Mouse (Mus musculus) hindbrain, postnatal 0 days (tissue): ENCODE data around the gene Olfr1366. TPM values are rescaled to one million over a fixed set of nuclear protein-coding genes. Genes with fewer than 3 reads are reported as not detected.

ENCODE experiments used
- ATAC-seq: fragments of 200-750 bp; cut with Nextera tagmentation; 2 replicates; pipeline ENCODE4 v1.8.0; 2017; ENCODE audit warnings: mild to moderate bottlenecking, moderate TSS enrichment, moderate library complexity
- DNase-seq: peaks from one replicate; pipeline ENCODE4 v3.0.0-alpha.2; 2015; ENCODE audit warnings: low spot score
- H3K27ac ChIP-seq: fragments of 300-500 bp; sonication (generic); 2 replicates; pipeline ENCODE4 v1.5.1; 2014; ENCODE audit warnings: mild to moderate bottlenecking
- H3K27me3 ChIP-seq: fragments of 300-500 bp; sonication (generic); 2 replicates; pipeline ENCODE4 v1.6.1; 2014; ENCODE audit warnings: low read length, mixed read lengths; ENCODE audit not compliant: insufficient read depth
- H3K36me3 ChIP-seq: fragments of 300-500 bp; sonication (generic); 2 replicates; pipeline ENCODE4 v1.6.1; 2014; ENCODE audit warnings: low read length, mixed read lengths; ENCODE audit not compliant: insufficient read depth
- H3K4me1 ChIP-seq: fragments of 300-500 bp; sonication (generic); 2 replicates; pipeline ENCODE4 v1.6.1; 2014; ENCODE audit warnings: antibody characterized with exemption, low read length, mixed read lengths; ENCODE audit not compliant: insufficient read depth
- H3K4me2 ChIP-seq: fragments of 300-500 bp; sonication (generic); 2 replicates; pipeline ENCODE4 v1.6.1; 2014; ENCODE audit warnings: low read depth, mild to moderate bottlenecking, low read length, moderate library complexity, mixed read lengths
- H3K4me3 ChIP-seq: fragments of 300-500 bp; sonication (generic); 2 replicates; pipeline ENCODE4 v1.5.1; 2014; ENCODE audit warnings: low read length
- H3K9ac ChIP-seq: fragments of 300-500 bp; sonication (generic); replicated peaks from 2 replicates; pipeline ENCODE4 v1.6.1; 2014; ENCODE audit warnings: mild to moderate bottlenecking, low read length, moderate library complexity, mixed read lengths
- H3K9me3 ChIP-seq: fragments of 300-500 bp; sonication (generic); 2 replicates; pipeline ENCODE4 v1.6.1; 2016; ENCODE audit warnings: low read length, mixed read lengths
- CTCF ChIP-seq: IDR thresholded peaks from 2 replicates; pipeline ENCODE4 v1.5.1; 2016; ENCODE audit warnings: antibody characterized with exemption, control low read depth, low read depth
- WGBS: fragments of 180-500 bp; shearing (Covaris S2); extraction: QIAGEN DNeasy Blood & Tissue Kit; methylation state at CpG from one replicate; pipeline ENCODE4 v1.1.7; 2014; 5-methylcytosine and 5-hydroxymethylcytosine counted together
- polyA plus RNA-seq: library from polyadenylated mRNA; unstranded; fragments of >200 nt; fragmentation: Nextera tagmentation; extraction: Ambion mirVana; gene quantifications from 2 replicates; pipeline ENCODE4 v1.2.1, GENCODE M21; 2015
- total RNA-seq: library from RNA; depleted of rRNA; stranded (reverse); fragments of >200 nt; gene quantifications from 2 replicates; pipeline ENCODE4 v1.2.3, GENCODE M21; 2014; rRNA removed

Olfr1366 gene
- total RNA-seq (not detected in 2 replicates), polyA plus RNA-seq (0.19 and 0.23 TPM in 2 replicates)

DNA sequence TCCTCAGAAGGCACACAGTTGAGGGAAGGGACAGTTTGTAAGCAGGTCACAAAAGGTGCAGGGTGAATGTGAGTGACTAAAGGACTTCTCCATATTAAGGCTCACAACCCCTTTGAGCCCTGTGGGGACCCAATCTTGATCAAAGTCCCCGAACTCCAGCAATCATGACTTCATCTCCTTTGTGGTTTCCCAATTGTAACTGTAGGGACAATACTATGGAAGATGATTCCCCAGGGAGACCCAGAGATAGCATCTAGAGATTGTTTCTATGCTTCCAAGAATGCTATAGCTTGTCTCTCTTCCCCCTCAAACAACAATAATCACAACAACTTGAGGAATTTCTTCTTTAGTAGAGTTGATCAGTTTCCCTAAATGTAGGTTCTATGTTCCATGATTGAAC is at the start of gene Olfr1366:
Gene Olfr1366, minus strand, starts transcription at position 101 of the 400 bp plus-strand sequence.
- DNase-seq (no peak), ATAC-seq (no peak)
- WGBS: 69% methylated on average over 1 of the region's 1 CpGs

GRCm38 (mm10) chr13:21591618-21592017 is 49.0 kb upstream of the Olfr1366 start:
- Histone ChIP-seq H3K27me3 (no peaks in the 10 kb centered on the region), H3K9ac (no peak overlapping the region), H3K4me2 (no peak overlapping the region), H3K27ac (no peak overlapping the region), H3K36me3 (no peaks in the 10 kb centered on the region), H3K9me3 (no peaks in the 10 kb centered on the region), H3K4me1 (no peaks in the 10 kb centered on the region), H3K4me3 (no peak overlapping the region)
- DNase-seq (no peak), ATAC-seq (no peak)
- 70% methylated on average over 2 of the region's 2 CpGs for WGBS
- TF ChIP-seq CTCF: no peak

More for the DNA sequence above, at the start of gene Olfr1366:
- no peak within 1 kb of the TSS for H3K9ac ChIP-seq
- H3K4me3 ChIP-seq: no peak within 1 kb of the TSS
- H3K27me3 ChIP-seq: no peaks in the 10 kb centered on the region; the same call in 1 of the 2 replicates
- no peaks in the 10 kb centered on the region for H3K9me3 ChIP-seq
- no peaks in the 10 kb centered on the region for H3K36me3 ChIP-seq
- no peaks in the 10 kb centered on the region for H3K4me1 ChIP-seq
- no peak within 1 kb of the TSS for H3K4me2 ChIP-seq
- H3K27ac ChIP-seq: no peak within 1 kb of the TSS
- no peak for TF ChIP-seq CTCF

- Histone ChIP-seq H3K27me3 (no peaks in the 10 kb centered on the region), H3K9ac (no peak within 1 kb of the TSS), H3K4me2 (no peak within 1 kb of the TSS), H3K9me3 (no peaks in the 10 kb centered on the region), H3K36me3 (no peaks in the 10 kb centered on the region), H3K27ac (no peak within 1 kb of the TSS), H3K4me1 (no peaks in the 10 kb centered on the region), H3K4me3 (no peak within 1 kb of the TSS)
- TF ChIP-seq CTCF: no peak
- no peak for DNase-seq
- 90% methylated on average over 2 of the region's 2 CpGs for WGBS
- ATAC-seq: no peak
Measured at GRCm38 (mm10) chr13:21581659-21582058, 39.1 kb upstream of the Olfr1366 start, which contains the start of gene Olfr1364. Gene Olfr1364 (minus strand): TSS chr13:21581759.

- no peak within 1 kb of the TSS for H3K4me2 ChIP-seq
- no peaks in the 10 kb centered on the region for H3K9me3 ChIP-seq
- H3K4me3 ChIP-seq: no peak within 1 kb of the TSS
- H3K27ac ChIP-seq: no peak within 1 kb of the TSS
- no peak for TF ChIP-seq CTCF
- no peak for ATAC-seq
- no peaks in the 10 kb centered on the region for H3K27me3 ChIP-seq
- H3K36me3 ChIP-seq: no peaks in the 10 kb centered on the region
- no peaks in the 10 kb centered on the region for H3K4me1 ChIP-seq
- DNase-seq: no peak
- no peak within 1 kb of the TSS for H3K9ac ChIP-seq
- 60% methylated on average over 1 of the region's 1 CpGs for WGBS
Measured at GRCm38 (mm10) chr13:21559793-21560192, 17.2 kb upstream of the Olfr1366 start, which contains the start of gene Olfr1535. Gene Olfr1535 (minus strand): TSS chr13:21559893.

- Histone ChIP-seq H3K9me3 (no peaks in the 10 kb centered on the region), H3K4me1 (no peaks in the 10 kb centered on the region), H3K9ac (no peak overlapping the region), H3K27ac (no peak overlapping the region), H3K27me3 (no peaks in the 10 kb centered on the region), H3K36me3 (no peaks in the 10 kb centered on the region), H3K4me3 (no peak overlapping the region), H3K4me2 (no peak overlapping the region)
- WGBS: 47% methylated on average over 3 of the region's 3 CpGs
- TF ChIP-seq CTCF: no peak
- no peak for ATAC-seq
- DNase-seq: no peak
Measured at GRCm38 (mm10) chr13:21550416-21551110, 8.0 kb upstream of the Olfr1366 start.

- TF ChIP-seq CTCF: no peak
- Histone ChIP-seq H3K4me1 (no peaks in the 10 kb centered on the region), H3K9me3 (no peaks in the 10 kb centered on the region), H3K9ac (no peak overlapping the region), H3K27ac (no peak overlapping the region), H3K36me3 (no peaks in the 10 kb centered on the region), H3K4me2 (no peak overlapping the region), H3K27me3 (no peaks in the 10 kb centered on the region), H3K4me3 (no peak overlapping the region)
- ATAC-seq (no peak), DNase-seq (no peak)
- WGBS: 94% methylated on average over 3 of the region's 3 CpGs
Measured at GRCm38 (mm10) chr13:21549487-21549886, 6.9 kb upstream of the Olfr1366 start.

DNA sequence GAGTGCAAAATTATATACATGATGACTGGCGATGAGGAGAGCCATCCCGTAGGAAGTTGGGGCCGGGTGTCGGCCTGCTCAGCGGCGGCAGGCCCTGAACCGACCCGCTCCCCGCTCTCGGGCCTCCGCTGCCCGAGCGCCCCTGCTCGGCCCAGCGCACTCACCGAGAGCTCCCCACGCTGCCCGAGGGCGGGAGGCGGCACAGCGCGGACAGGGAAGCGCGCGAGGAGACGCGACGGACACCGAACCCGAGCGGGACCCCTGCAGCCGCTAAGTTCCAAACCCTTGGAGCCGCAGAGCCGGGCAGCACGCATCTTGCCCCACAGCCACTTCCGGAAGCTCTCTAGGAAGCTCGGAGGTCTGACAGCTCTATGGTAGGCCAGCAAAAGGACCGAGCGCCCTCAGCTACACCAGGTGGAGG is 11.8 kb downstream of the Olfr1366 start, which contains the start of gene Zkscan8:
Gene Zkscan8, minus strand, starts transcription at position 340 of the 421 bp plus-strand sequence.
- Histone ChIP-seq H3K27ac (peak within 1 kb of the TSS; percentile 90), H3K9me3 (no peaks in the 10 kb centered on the region), H3K4me3 (peak within 1 kb of the TSS; percentile 92), H3K4me2 (peak within 1 kb of the TSS; percentile 68), H3K4me1 (no peaks in the 10 kb centered on the region), H3K27me3 (no peaks in the 10 kb centered on the region), H3K36me3 (peaks cover 10% of the 10 kb centered on the region), H3K9ac (peak within 1 kb of the TSS; percentile 90)
- ATAC-seq (peak; percentile 99), DNase-seq (peak; percentile 90)
- WGBS: under 1% methylated on average over 39 of the region's 39 CpGs
- TF ChIP-seq CTCF: peak; percentile 28
